Mouse (Mus musculus) CH12.LX (cell line): Measurements from ENCODE around the gene Ang5. TPM values are rescaled to one million over a fixed set of nuclear protein-coding genes. Genes with fewer than 3 reads are reported as not detected.

Experiments used
- polyA plus RNA-seq: library from polyadenylated mRNA; unstranded; fragments of >175 nt; gene quantifications from 2 replicates; pipeline ENCODE4 v1.2.1, GENCODE M21; 2012; ENCODE audit warnings: low read depth; ENCODE audit not compliant: insufficient read length
- total RNA-seq, 2 experiments: library from RNA; depleted of rRNA; stranded (reverse); fragments of 300-350 nt in 1 of 2; fragments of >200 nt in 1 of 2; gene quantifications; 2 replicates each; pipeline ENCODE4 v1.2.3; 2012 to 2014

Ang5 gene
- total and polyA plus RNA-seq, 3 experiments = not detected

Other genes with a start within 250 kb of the Ang5 start
- not detected in 2 replicates for gene Gm16506, start 229.6 kb upstream of the Ang5 start, total RNA-seq (2012; rRNA removed)
- not detected in 2 replicates for gene Gm16506, start 229.6 kb upstream of the Ang5 start, total RNA-seq (2014; rRNA removed)
- 0.19 TPM in 1 of 2 replicates, not detected in the other for gene Gm16506, start 229.6 kb upstream of the Ang5 start, polyA plus RNA-seq
- 0.85 and 1.3 TPM in 2 replicates for gene Gm6526, start 209.2 kb upstream of the Ang5 start, total RNA-seq (2012; rRNA removed)
- 24.8 and 27.9 TPM in 2 replicates for gene Gm6526, start 209.2 kb upstream of the Ang5 start, total RNA-seq (2014; rRNA removed)
- gene Gm6526, start 209.2 kb upstream of the Ang5 start, polyA plus RNA-seq = 7.4 and 7.7 TPM in 2 replicates
- gene Gm8180, start 172.3 kb upstream of the Ang5 start, total RNA-seq (2012; rRNA removed) = not detected in 2 replicates
- gene Gm8180, start 172.3 kb upstream of the Ang5 start, total RNA-seq (2014; rRNA removed) = not detected in 2 replicates
- gene Gm8180, start 172.3 kb upstream of the Ang5 start, polyA plus RNA-seq = not detected in 2 replicates
- gene Ear1, start 81.6 kb upstream of the Ang5 start, total RNA-seq (2012; rRNA removed) = not detected in 2 replicates
- not detected in 2 replicates for gene Ear1, start 81.6 kb upstream of the Ang5 start, total RNA-seq (2014; rRNA removed)
- not detected in 2 replicates for gene Ear1, start 81.6 kb upstream of the Ang5 start, polyA plus RNA-seq
- gene Ear10, start 33.5 kb upstream of the Ang5 start, total RNA-seq (2012; rRNA removed) = not detected in 2 replicates
- gene Ear10, start 33.5 kb upstream of the Ang5 start, total RNA-seq (2014; rRNA removed) = not detected in 2 replicates
- not detected in 2 replicates for gene Ear10, start 33.5 kb upstream of the Ang5 start, polyA plus RNA-seq
- 0.04 and 0.08 TPM in 2 replicates for gene Gm8113, start 31.7 kb upstream of the Ang5 start, total RNA-seq (2012; rRNA removed)
- 0.38 and 0.73 TPM in 2 replicates for gene Gm8113, start 31.7 kb upstream of the Ang5 start, total RNA-seq (2014; rRNA removed)
- gene Gm8113, start 31.7 kb upstream of the Ang5 start, polyA plus RNA-seq = 0.26 and 0.41 TPM in 2 replicates
- gene Ang6, start 45.2 kb downstream of the Ang5 start, total RNA-seq (2012; rRNA removed) = not detected in 2 replicates
- not detected in 2 replicates for gene Ang6, start 45.2 kb downstream of the Ang5 start, total RNA-seq (2014; rRNA removed)
- not detected in 2 replicates for gene Ang6, start 45.2 kb downstream of the Ang5 start, polyA plus RNA-seq
- not detected in 2 replicates for gene Ear2, start 145.6 kb downstream of the Ang5 start, total RNA-seq (2012; rRNA removed)
- not detected in 2 replicates for gene Ear2, start 145.6 kb downstream of the Ang5 start, total RNA-seq (2014; rRNA removed)
- gene Ear2, start 145.6 kb downstream of the Ang5 start, polyA plus RNA-seq = not detected in 2 replicates
- not detected in 2 replicates for gene Gm3327, start 166.8 kb downstream of the Ang5 start, total RNA-seq (2012; rRNA removed)
- gene Gm3327, start 166.8 kb downstream of the Ang5 start, total RNA-seq (2014; rRNA removed) = not detected in 2 replicates
- not detected in 2 replicates for gene Gm3327, start 166.8 kb downstream of the Ang5 start, polyA plus RNA-seq
- gene Gm8212, start 240.6 kb downstream of the Ang5 start, total RNA-seq (2012; rRNA removed) = not detected in 2 replicates
- not detected in 2 replicates for gene Gm8212, start 240.6 kb downstream of the Ang5 start, total RNA-seq (2014; rRNA removed)
- gene Gm8212, start 240.6 kb downstream of the Ang5 start, polyA plus RNA-seq = not detected in 2 replicates